Mouse (Mus musculus) erythroblast, embryonic 14.5 days (primary cell): ENCODE data around the gene Wdr63. TPM values are rescaled to one million over a fixed set of nuclear protein-coding genes. Genes with fewer than 3 reads are reported as not detected.

Experiments used
- H3K27me3 ChIP-seq: 2 replicates; pipeline ENCODE4 v1.6.1; 2012; ENCODE audit warnings: inconsistent platforms; ENCODE audit not compliant: control insufficient read depth
- H3K36me3 ChIP-seq: 2 replicates; pipeline ENCODE4 v1.6.1; 2012; ENCODE audit warnings: mild to moderate bottlenecking, inconsistent platforms; ENCODE audit not compliant: control insufficient read depth
- H3K4me1 ChIP-seq: 2 replicates; pipeline ENCODE4 v1.6.1; 2012; ENCODE audit warnings: inconsistent platforms; ENCODE audit not compliant: control insufficient read depth
- H3K4me3 ChIP-seq: replicated peaks from 2 replicates; pipeline ENCODE3; 2012; ENCODE audit warnings: moderate library complexity, mild to moderate bottlenecking, inconsistent platforms
- H3K9me3 ChIP-seq: 2 replicates; pipeline ENCODE4 v1.6.1; 2012; ENCODE audit warnings: low read length, inconsistent platforms, mixed read lengths; ENCODE audit not compliant: control insufficient read depth
- GATA1 ChIP-seq: IDR thresholded peaks from 2 replicates; pipeline ENCODE4 v1.6.1; 2012; ENCODE audit warnings: low read length, inconsistent platforms, mixed read lengths
- TAL1 ChIP-seq: IDR thresholded peaks from 3 replicates; pipeline ENCODE4 v1.6.1; 2012; ENCODE audit warnings: low read length, inconsistent platforms, mixed read lengths
- polyA plus RNA-seq: library from polyadenylated mRNA; stranded (reverse); fragments of >175 nt; gene quantifications from 2 replicates; pipeline ENCODE4 v1.2.3, GENCODE M21; 2012

The Wdr63 gene
- polyA plus RNA-seq, 1 experiment: not detected

GRCm38 (mm10) chr3:146127205-146127604 lies 19.3 kb upstream of the Wdr63 start:
- H3K9me3 ChIP-seq: no peaks in the 10 kb centered on the region
- no peak for TF ChIP-seq TAL1
- TF ChIP-seq GATA1: no peak
- H3K4me3 ChIP-seq: no peak overlapping the region
- H3K27me3 ChIP-seq: no peaks in the 10 kb centered on the region
- H3K4me1 ChIP-seq: peaks cover 11% of the 10 kb centered on the region
- H3K36me3 ChIP-seq: no peaks in the 10 kb centered on the region

DNA sequence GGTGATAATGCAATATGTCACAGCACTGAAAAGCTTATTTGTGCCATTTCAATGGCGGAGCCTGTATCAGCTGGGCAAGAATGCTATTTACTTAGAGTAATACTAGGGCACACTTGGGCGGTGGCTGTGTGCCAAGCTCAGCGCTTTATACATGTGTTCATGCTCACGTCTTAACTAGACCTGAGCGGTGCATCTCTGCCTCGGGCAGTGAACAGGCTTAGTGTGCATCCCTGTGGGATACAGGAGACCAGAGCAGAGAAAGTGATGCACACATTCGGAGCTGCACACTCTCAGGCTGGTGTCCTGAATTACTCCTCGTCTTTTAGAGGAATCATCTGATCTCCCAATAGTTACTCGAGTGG lies 15.5 kb upstream of the Wdr63 start:
- TF ChIP-seq TAL1 (no peak), GATA1 (no peak)

GRCm38 (mm10) chr3:146122807-146123463 lies 15.0 kb upstream of the Wdr63 start:
- peaks cover 10% of the 10 kb centered on the region for H3K4me1 ChIP-seq
- TF ChIP-seq GATA1 (no peak), TAL1 (no peak)
- no peak overlapping the region for H3K4me3 ChIP-seq
- H3K9me3 ChIP-seq: no peaks in the 10 kb centered on the region
- no peaks in the 10 kb centered on the region for H3K36me3 ChIP-seq
- H3K27me3 ChIP-seq: peaks cover 7% of the 10 kb centered on the region

More for the DNA sequence above, 15.5 kb upstream of the Wdr63 start:
- Histone ChIP-seq H3K9me3 (no peaks in the 10 kb centered on the region), H3K4me1 (peaks cover 11% of the 10 kb centered on the region), H3K36me3 (no peaks in the 10 kb centered on the region), H3K27me3 (peaks cover 2% of the 10 kb centered on the region; the same call in 1 of the 2 replicates), H3K4me3 (no peak overlapping the region)

DNA sequence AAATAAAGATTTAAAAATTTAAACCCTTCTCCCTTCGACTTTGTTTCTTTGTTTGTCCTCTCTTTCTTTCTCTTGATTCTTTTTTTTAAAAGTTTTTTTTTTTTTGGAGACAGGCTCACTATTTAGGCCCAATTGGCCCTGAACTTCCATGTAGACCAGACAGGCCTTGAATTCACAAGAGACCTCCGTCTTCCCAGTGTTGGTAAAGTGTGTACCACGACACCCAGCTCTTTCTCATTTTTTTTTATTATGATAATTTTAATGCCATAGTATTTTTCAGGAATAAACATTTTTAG lies 14.1 kb upstream of the Wdr63 start:
- Histone ChIP-seq H3K4me3 (no peak overlapping the region), H3K27me3 (peaks cover 16% of the 10 kb centered on the region), H3K36me3 (no peaks in the 10 kb centered on the region), H3K4me1 (peaks cover 2% of the 10 kb centered on the region), H3K9me3 (no peaks in the 10 kb centered on the region)
- TF ChIP-seq TAL1 (no peak), GATA1 (no peak)

- no peaks in the 10 kb centered on the region for H3K9me3 ChIP-seq
- H3K4me1 ChIP-seq: no peaks in the 10 kb centered on the region
- TF ChIP-seq TAL1 (no peak), GATA1 (no peak)
- H3K36me3 ChIP-seq: no peaks in the 10 kb centered on the region
- H3K4me3 ChIP-seq: no peak overlapping the region
- H3K27me3 ChIP-seq: peaks cover 21% of the 10 kb centered on the region
Measured at GRCm38 (mm10) chr3:146121310-146122124, 13.6 kb upstream of the Wdr63 start.

GRCm38 (mm10) chr3:146117997-146118457 lies 10.1 kb upstream of the Wdr63 start:
- no peak for TF ChIP-seq GATA1
- no peak for TF ChIP-seq TAL1
- Histone ChIP-seq H3K27me3 (peaks cover 22% of the 10 kb centered on the region), H3K36me3 (no peaks in the 10 kb centered on the region), H3K9me3 (no peaks in the 10 kb centered on the region), H3K4me1 (no peaks in the 10 kb centered on the region), H3K4me3 (no peak overlapping the region)

DNA sequence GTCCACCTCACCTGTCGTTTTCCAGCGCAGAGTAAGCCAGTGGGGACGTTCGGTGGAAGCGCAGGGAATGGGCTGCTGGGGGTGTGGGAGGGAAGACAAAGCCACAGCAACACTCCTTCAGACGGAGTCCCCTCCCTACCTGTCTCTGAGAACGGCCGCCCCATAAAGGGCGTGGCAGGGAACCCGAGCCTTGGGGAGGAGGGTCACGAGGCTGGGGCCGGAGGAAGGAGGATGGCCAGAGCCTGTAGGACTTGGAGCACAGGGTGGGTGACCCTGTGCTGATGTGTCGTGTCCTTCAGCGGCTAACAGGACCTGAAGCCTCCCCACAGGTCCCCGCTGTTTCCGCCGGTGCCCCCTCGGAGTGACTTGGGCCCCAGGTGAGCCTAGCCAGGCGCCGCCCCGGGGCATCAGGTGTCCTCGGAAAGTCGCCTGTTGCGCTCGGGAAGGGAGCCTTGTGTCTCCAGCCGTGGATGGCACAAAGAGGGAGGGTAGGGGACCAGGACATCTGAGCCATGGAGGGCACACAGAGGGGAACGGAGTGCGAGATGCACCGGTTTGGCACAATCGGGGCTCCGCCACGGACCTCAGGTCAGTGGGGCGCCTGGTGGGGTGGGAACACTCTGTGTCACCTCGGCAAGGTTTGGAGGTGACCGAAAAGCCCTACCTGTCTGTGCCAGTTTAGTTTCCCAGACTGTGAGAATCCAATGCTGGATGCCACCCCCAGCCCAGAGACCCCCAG lies 9.5 kb upstream of the Wdr63 start, which contains the start of gene Mcoln3:
Gene Mcoln3 (plus strand): TSS at position 193 of the 739 bp plus-strand sequence.
- TF ChIP-seq GATA1 (no peak), TAL1 (no peak)
- no peaks in the 10 kb centered on the region for H3K4me1 ChIP-seq
- H3K36me3 ChIP-seq: no peaks in the 10 kb centered on the region
- peaks cover 22% of the 10 kb centered on the region for H3K27me3 ChIP-seq
- no peak within 1 kb of the TSS for H3K4me3 ChIP-seq
- no peaks in the 10 kb centered on the region for H3K9me3 ChIP-seq

- H3K9me3 ChIP-seq: peaks cover 2% of the 10 kb centered on the region
Measured at GRCm38 (mm10) chr3:146110916-146111315, 3.0 kb upstream of the Wdr63 start.

DNA sequence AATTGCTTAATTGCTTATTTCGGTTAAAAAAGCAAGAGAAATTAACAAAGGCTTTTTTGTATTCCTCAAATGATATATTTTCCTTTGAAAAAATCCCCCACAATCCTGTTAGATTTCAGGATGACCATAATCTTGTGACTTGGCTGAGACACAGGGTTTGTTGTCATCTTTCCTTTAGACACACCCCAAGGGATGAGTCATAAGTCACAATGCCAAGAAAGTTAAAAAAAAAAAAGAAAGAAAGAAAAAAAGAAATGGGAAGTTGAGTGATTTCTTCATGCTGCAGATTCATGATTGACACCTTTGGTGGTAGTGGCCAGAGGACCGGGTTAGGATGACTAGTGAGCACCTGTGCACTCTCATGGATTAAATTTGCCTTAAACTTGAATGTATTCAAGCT lies 2.4 kb upstream of the Wdr63 start:
- TF ChIP-seq TAL1 (no peak), GATA1 (no peak)

More at GRCm38 (mm10) chr3:146110916-146111315, 3.0 kb upstream of the Wdr63 start:
- Histone ChIP-seq H3K27me3 (peaks cover 21% of the 10 kb centered on the region), H3K4me3 (no peak overlapping the region), H3K4me1 (no peaks in the 10 kb centered on the region; the same call in none of the 2 replicates), H3K36me3 (no peaks in the 10 kb centered on the region)
- no peak for TF ChIP-seq TAL1
- TF ChIP-seq GATA1: no peak

More for the DNA sequence above, 2.4 kb upstream of the Wdr63 start:
- Histone ChIP-seq H3K4me1 (no peaks in the 10 kb centered on the region; the same call in none of the 2 replicates), H3K9me3 (peaks cover 5% of the 10 kb centered on the region), H3K36me3 (no peaks in the 10 kb centered on the region), H3K4me3 (no peak overlapping the region), H3K27me3 (peaks cover 21% of the 10 kb centered on the region)
